Mouse (Mus musculus): ENCODE measurements around the gene Ccn1. TPM values are rescaled to one million over a fixed set of nuclear protein-coding genes. Genes with fewer than 3 reads are reported as not detected.

Gene Ccn1
- polyA plus RNA-seq (2012; rRNA removed), result 21.5 and 27.9 TPM in 2 replicates

DNA sequence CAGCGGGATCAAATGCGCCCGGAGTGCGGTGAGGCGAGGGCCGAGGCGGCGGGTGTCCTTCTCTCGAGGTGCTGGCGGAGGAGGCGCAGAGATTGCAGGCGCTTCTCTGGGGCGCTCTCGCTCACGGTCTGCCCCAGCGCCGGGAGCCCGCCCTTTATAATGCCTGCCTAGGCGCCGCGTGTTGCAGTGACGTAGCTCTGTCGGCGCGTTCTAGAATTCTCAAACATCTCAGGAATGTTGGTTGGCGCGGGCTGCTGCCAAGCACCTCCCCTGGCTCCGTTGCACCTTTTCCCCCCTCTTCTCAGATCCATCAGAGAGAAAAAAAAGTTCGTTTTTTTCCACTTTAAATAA lies at the start of gene Ccn1:
TSS of gene Ccn1 (minus strand) at position 130 of the 351 bp plus-strand sequence.

Other genes with a start within 250 kb of the Ccn1 start
- 31.5 and 43.6 TPM in 2 replicates for gene Znhit6, start 73.8 kb downstream of the Ccn1 start, polyA plus RNA-seq (2012; rRNA removed)
- gene Ddah1, start 108.7 kb upstream of the Ccn1 start, polyA plus RNA-seq (2012; rRNA removed), result 20.1 and 26.3 TPM in 2 replicates